Mouse (Mus musculus) megakaryocyte progenitor cell, adult 5-6 weeks (primary cell): ENCODE results near the gene Krit1. TPM values are rescaled to one million over a fixed set of nuclear protein-coding genes. Genes with fewer than 3 reads are reported as not detected.
"Not testable (repeated sequence)": the region's sequence is repeated elsewhere in the genome, so short reads cannot be mapped to it uniquely, and the experiment has no call there.

Experiments used
- ATAC-seq: replicated peaks from 2 replicates; pipeline ENCODE4 v1.8.0; 2016; ENCODE audit warnings: mild to moderate bottlenecking, moderate TSS enrichment, inconsistent platforms; ENCODE audit not compliant: poor library complexity
- total RNA-seq, 2 experiments: library from RNA; stranded (forward) in 1 of 2; stranded (reverse) in 1 of 2; fragments of 157-497, 149-512 nt in 1 of 2; fragments of 200-1000 nt in 1 of 2; gene quantifications; 2 replicates each; pipeline versions ENCODE4 v1.2.3 to v1.2.4; 2015 to 2017

The Krit1 gene
- total RNA-seq (2015): 50.4 and 69.6 TPM in 2 replicates
- total RNA-seq (2017): 40.6 and 61.2 TPM in 2 replicates

GRCm38 (mm10) chr5:3802433-3803291 is at the start of gene Krit1, which contains the start of gene Ankib1:
Krit1 (plus strand) TSS chr5:3803184.
Ankib1 (minus strand) TSS chr5:3802925.
- ATAC-seq: peak; percentile 82

- ATAC-seq: no peak
These were observed 31.5 kb upstream of the Krit1 start for GRCm38 (mm10) chr5:3771512-3771911.

- peak; percentile 87 for ATAC-seq
These were observed 31.0 kb upstream of the Krit1 start for GRCm38 (mm10) chr5:3772017-3772416.

GRCm38 (mm10) chr5:3782670-3783069 is 20.3 kb upstream of the Krit1 start:
- peak; percentile 76 for ATAC-seq

GRCm38 (mm10) chr5:3783947-3784681 is 18.9 kb upstream of the Krit1 start:
- peak; percentile 67; the same call in 1 of the 2 replicates for ATAC-seq

- ATAC-seq: no peak
These were observed 18.1 kb upstream of the Krit1 start for GRCm38 (mm10) chr5:3784751-3785496.

- ATAC-seq: no peak
These were observed 15.4 kb upstream of the Krit1 start for GRCm38 (mm10) chr5:3787548-3787947.

GRCm38 (mm10) chr5:3791048-3791447 is 11.9 kb upstream of the Krit1 start:
- ATAC-seq: peak; percentile 29; the same call in 1 of the 2 replicates

- ATAC-seq: not testable (repeated sequence)
These were observed 5.9 kb upstream of the Krit1 start for GRCm38 (mm10) chr5:3797101-3797500.

GRCm38 (mm10) chr5:3798656-3799055 is 4.3 kb upstream of the Krit1 start:
- not testable (repeated sequence) for ATAC-seq

GRCm38 (mm10) chr5:3800041-3800440 is 2.9 kb upstream of the Krit1 start:
- ATAC-seq: no peak

- no peak for ATAC-seq
These were observed 2.1 kb upstream of the Krit1 start for GRCm38 (mm10) chr5:3800881-3801280.

- ATAC-seq: peak; percentile 4
These were observed 1.1 kb upstream of the Krit1 start for GRCm38 (mm10) chr5:3801672-3802432.

- peak; percentile 69 for ATAC-seq
These were observed 545 bp downstream of the Krit1 start for GRCm38 (mm10) chr5:3803292-3804165.

GRCm38 (mm10) chr5:3808472-3808871 is 5.5 kb downstream of the Krit1 start:
- peak; percentile 70 for ATAC-seq

GRCm38 (mm10) chr5:3834107-3834506 is 31.1 kb downstream of the Krit1 start:
- no peak for ATAC-seq

- no peak for ATAC-seq
These were observed 42.0 kb downstream of the Krit1 start, which contains the start of gene Lrrd1 for GRCm38 (mm10) chr5:3845026-3845425. Lrrd1 (plus strand) TSS chr5:3845173.

- ATAC-seq: no peak
These were observed 67.2 kb downstream of the Krit1 start for GRCm38 (mm10) chr5:3870161-3870560.

- ATAC-seq: no peak
These were observed 69.4 kb downstream of the Krit1 start for GRCm38 (mm10) chr5:3872348-3872747.
